Mouse (Mus musculus) splenic B cell, adult 2 months (primary cell): ENCODE measurements at regions not wholly inside any gene's neighbourhood (a gene's known extent, or its start where the extent isn't known, plus 50 kb on each side); places are given as distances from the start of the nearest gene placed in this dataset.

Source experiments
- DNase-seq: peaks from one replicate; pipeline ENCODE4 v3.0.0-alpha.2; 2011; ENCODE audit warnings: low read depth, low spot score
- H3K27me3 ChIP-seq: 2 replicates; pipeline ENCODE4 v1.6.1; 2012; ENCODE audit warnings: mild to moderate bottlenecking, low read length, moderate library complexity, mixed read lengths; ENCODE audit not compliant: control insufficient read depth, poor library complexity, insufficient read depth, severe bottlenecking
- H3K36me3 ChIP-seq: 2 replicates; pipeline ENCODE4 v1.6.1; 2012; ENCODE audit warnings: mild to moderate bottlenecking, low read length, moderate library complexity, mixed read lengths; ENCODE audit not compliant: control insufficient read depth, poor library complexity, insufficient read depth, severe bottlenecking

GRCm38 (mm10) chr7:72703652-72704341 lies 397.4 kb upstream of the Mctp2 start:
- Histone ChIP-seq H3K27me3 (no peaks in the 10 kb centered on the region), H3K36me3 (no peaks in the 10 kb centered on the region)
- DNase-seq = no peak

DNA sequence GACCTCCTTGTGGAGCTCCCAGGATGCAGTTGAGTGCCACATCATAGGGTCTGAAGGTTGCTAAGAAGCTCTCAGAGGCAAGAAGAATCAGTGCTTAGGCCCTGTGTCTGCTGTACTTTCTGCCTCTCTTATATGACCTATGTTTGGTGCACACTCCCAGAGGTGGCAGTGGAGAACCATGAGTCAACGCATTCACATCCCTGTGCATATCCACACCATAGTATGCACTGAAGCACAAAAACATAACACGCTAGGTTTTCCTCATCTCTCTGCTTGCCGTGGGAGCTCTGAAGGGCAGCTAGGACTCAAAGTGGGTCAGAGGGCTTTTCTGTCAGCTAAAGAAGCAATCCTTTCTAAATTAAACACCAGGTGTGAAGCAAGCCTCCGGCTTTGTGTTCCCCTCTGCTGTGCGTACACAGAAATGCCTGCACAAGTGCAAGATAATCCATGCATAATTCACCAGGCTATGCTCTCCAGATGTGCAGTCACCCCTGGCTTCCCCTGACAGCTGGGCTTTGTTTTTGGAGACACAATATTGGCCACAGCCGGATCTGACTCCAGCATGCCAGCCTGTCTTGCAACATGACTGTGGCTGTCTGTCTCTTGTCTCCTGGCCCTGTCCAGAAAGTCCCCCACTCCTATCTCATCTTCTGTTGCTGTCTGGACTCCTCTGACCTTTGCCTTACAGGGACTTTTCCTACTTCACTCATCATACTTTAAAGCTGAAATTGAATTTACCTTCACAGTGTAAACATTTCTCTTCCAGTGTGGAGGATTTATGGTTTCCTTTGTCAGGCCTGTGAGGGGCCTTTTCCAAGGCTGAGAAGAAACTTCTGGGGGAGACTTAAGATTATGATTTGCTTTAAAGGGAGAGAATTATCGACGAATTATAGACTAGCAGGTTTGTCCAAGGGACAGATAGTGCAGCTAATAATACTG lies 405.1 kb upstream of the Mctp2 start:
- Histone ChIP-seq H3K27me3 (no peaks in the 10 kb centered on the region), H3K36me3 (no peaks in the 10 kb centered on the region)
- DNase-seq = no peak

- DNase-seq = no peak
- no peaks in the 10 kb centered on the region for H3K36me3 ChIP-seq
- no peaks in the 10 kb centered on the region for H3K27me3 ChIP-seq
These were observed 409.0 kb upstream of the Mctp2 start for GRCm38 (mm10) chr7:72715401-72715800.

DNA sequence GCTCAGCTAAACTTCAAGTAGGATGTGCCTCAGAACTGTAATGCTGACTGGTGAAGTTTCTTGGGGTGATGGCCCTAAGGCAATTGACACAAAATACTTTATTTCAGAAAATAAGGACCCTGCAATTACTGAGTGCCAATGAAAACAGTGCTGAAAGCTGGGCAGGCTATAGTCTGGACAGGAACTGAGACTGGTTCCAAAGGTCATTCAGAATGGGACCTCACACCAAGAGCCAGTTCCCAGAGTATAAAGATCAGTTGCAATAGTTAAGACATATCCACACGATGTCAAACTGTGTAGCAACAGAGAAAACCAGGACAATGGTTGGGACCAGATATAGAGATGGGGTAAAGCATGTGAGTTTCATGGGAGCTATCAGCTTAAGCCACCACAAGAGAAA lies 409.6 kb upstream of the Mctp2 start:
- Histone ChIP-seq H3K36me3 (no peaks in the 10 kb centered on the region), H3K27me3 (no peaks in the 10 kb centered on the region)
- DNase-seq = no peak

GRCm38 (mm10) chr7:72726214-72726854 lies 419.9 kb upstream of the Mctp2 start:
- Histone ChIP-seq H3K36me3 (no peaks in the 10 kb centered on the region), H3K27me3 (no peaks in the 10 kb centered on the region)
- no peak for DNase-seq

- Histone ChIP-seq H3K36me3 (no peaks in the 10 kb centered on the region), H3K27me3 (no peaks in the 10 kb centered on the region)
- no peak for DNase-seq
These were observed 431.4 kb upstream of the Mctp2 start for GRCm38 (mm10) chr7:72737792-72738191.

- no peaks in the 10 kb centered on the region for H3K27me3 ChIP-seq
- no peaks in the 10 kb centered on the region for H3K36me3 ChIP-seq
- no peak for DNase-seq
These were observed 432.0 kb upstream of the Mctp2 start for GRCm38 (mm10) chr7:72738324-72738944.

DNA sequence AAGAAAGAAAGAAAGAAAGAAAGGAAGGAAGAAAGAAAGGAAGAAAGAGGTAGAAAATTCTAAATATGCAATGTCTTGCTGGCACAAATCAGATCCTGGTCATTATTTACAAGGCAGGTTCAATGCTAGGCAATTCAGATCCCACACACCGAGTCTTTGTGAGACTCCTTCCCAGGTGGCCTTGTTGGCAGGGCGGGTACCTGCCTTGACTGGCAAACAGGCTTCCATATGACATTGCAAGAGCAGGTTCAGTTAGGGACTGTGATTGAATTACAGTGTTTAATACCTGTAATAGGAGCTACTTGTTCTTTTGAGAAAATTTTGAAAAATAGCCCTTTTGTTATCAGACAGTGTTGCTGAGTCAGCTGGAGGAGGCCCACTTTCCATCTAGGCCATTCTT lies 436.0 kb upstream of the Mctp2 start:
- H3K36me3 ChIP-seq = no peaks in the 10 kb centered on the region
- DNase-seq = no peak
- H3K27me3 ChIP-seq = no peaks in the 10 kb centered on the region

DNA sequence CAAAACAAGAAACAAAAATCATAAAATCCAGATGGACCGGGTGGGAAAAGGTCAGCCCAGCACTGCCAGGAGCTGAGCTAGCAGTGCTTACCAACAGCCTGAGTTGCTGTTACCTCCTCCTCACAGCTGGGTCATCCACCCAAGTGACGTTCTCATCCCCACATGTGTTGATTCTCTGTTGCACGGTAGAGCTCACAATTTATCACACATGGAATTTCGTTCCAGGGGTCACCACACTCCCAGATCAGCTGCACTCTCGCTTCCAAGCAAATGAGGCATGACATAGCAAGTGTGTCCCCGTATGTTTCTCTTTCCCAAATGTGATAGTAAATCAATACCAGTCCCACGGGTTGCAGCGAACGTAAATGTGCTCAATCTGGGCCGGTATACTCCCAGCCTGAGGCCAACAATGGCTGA lies 445.1 kb upstream of the Mctp2 start:
- no peak for DNase-seq
- Histone ChIP-seq H3K36me3 (no peaks in the 10 kb centered on the region), H3K27me3 (no peaks in the 10 kb centered on the region)

DNA sequence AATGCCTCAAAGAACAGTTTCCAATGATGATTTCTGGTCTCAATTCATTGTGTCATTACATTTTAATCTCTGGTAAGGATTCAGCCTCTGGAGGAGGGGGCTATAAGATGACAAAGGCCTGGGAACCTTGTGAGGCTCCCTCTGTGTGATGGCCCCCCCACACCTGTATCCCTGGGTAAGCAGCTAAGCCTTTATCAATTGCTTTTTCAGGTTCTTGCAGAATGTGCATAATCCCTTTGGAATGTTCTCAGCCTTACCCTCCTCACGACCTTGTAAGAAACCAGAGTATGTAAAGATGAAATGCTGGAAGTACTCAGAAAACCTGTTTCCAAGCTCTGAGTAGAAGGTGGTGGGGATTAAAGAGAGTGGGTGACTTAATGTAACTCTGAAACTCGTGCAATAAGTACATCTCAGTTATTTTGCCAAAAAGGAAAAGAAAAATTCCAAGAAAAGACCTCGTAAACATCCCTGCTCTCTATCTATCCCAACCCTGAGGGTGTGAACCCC lies 446.7 kb upstream of the Mctp2 start:
- DNase-seq = no peak
- Histone ChIP-seq H3K27me3 (no peaks in the 10 kb centered on the region), H3K36me3 (no peaks in the 10 kb centered on the region)

GRCm38 (mm10) chr7:72762711-72763110 lies 456.3 kb upstream of the Mctp2 start:
- no peaks in the 10 kb centered on the region for H3K36me3 ChIP-seq
- DNase-seq = no peak
- no peaks in the 10 kb centered on the region for H3K27me3 ChIP-seq

DNA sequence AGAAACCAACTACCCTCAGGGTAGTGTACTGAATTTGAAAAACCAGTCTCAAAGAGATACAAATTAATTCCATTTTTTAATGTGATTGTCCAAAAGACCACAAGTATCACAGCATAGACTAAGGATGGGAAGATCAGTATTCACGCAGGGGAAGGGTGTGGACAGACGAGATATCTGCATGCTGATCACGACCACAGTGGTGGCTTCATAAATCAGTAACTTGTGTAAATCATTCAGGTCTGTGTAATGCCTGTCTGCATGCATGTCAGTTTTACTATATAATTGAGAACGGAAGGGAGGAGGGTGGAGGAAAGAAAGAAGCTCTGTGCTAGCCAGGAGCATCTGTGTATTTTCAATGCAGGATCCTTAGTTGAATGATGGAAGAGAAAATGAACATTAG lies 462.3 kb upstream of the Mctp2 start:
- no peaks in the 10 kb centered on the region for H3K36me3 ChIP-seq
- no peaks in the 10 kb centered on the region for H3K27me3 ChIP-seq
- no peak for DNase-seq

GRCm38 (mm10) chr7:72774031-72774770 lies 467.8 kb upstream of the Mctp2 start:
- Histone ChIP-seq H3K27me3 (no peaks in the 10 kb centered on the region), H3K36me3 (no peaks in the 10 kb centered on the region)
- no peak for DNase-seq

- DNase-seq = no peak
- H3K27me3 ChIP-seq = no peaks in the 10 kb centered on the region
- no peaks in the 10 kb centered on the region for H3K36me3 ChIP-seq
These were observed 468.3 kb upstream of the Mctp2 start for GRCm38 (mm10) chr7:72774771-72775119.
